Mouse (Mus musculus): ENCODE data around the gene Gm4131. TPM values are rescaled to one million over a fixed set of nuclear protein-coding genes. Genes with fewer than 3 reads are reported as not detected.
A peak's percentile ranks its signal among the peaks of the same experiment; 100 is the strongest.

Gm4131 gene
- total RNA-seq, 2 experiments from 2014 or later = not detected

DNA sequence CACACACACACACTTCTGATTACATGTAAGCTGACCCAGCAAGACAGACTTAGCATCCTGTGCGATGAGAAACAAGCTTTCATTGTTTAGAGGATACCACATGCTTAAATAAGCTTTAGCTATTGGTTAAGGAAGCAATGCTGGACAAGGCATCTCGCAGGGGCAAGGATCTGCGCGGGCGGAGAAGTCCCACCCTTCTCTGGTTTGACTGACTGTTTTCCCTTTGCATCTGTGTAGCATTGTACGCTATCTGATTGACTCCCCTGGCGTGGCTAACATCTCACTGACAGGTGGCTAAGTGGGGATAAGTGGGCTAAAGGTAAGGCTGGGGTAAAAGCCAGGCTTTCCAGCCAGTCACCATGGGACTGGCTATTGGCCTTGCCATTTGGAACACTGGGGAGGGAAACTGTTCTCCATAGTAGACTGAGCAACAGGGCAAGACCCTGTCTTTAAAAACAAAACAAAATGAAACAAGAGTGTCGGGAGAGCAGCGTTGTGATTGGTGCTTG is 110.4 kb downstream of the Gm4131 start, which contains the start of gene Gucy1b2:
TSS of gene Gucy1b2 (minus strand) at position 51 of the 509 bp plus-strand sequence.
- DNase-seq = no peak

DNA sequence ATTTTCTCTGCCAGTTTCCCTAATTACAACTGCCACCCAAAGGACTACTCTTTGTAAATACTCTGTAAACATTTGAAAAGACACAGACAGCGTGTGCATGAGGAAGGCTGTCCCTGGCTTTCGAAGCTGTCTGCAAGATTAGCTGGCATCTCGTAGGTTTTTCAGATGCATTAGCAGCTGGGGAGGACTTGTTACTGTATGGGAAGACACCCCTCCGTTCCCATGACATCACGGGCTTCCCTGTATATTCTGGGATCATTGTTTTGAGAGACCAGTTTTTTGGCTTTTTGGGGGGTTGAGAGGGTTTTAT is 111.2 kb downstream of the Gm4131 start:
- no peak for DNase-seq

DNA sequence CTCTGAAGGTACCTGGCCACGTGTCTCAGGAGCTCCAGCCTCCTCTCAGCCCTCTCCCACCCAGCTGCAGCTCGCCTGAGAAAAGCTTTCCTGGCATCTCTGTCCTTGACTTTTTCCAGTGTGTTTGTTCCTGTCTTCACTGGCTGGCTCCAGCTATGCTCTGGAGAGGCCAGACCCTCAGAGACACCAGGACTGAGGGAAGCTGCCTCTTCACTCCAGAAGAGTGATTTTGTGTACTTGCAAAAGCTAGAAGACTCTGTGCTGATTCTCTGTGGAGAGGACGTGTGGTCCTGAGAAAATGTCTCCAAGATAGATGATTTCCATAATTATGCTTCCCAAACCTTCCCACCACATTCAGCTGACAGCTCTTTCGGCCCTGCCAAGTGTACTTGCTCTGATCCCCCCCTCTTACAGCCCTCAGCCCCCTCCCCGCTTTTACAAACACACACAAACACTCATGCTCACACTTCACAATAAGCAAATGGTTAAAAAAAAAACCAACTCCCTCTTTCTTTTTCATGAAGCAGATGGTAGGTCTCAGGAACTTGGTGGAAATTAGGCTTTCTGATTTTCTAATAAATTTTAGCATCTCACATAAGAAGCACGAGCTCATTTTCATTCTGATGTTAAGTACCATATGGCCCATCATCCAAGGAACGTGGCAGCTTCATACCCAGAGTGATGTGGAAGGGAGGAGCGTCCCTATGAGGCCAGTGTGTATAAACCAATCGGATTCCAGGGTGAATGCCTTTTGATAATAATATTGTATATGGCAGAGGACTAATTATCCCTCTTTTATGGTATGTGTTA is 111.8 kb downstream of the Gm4131 start:
- peak; percentile 14 for DNase-seq

DNA sequence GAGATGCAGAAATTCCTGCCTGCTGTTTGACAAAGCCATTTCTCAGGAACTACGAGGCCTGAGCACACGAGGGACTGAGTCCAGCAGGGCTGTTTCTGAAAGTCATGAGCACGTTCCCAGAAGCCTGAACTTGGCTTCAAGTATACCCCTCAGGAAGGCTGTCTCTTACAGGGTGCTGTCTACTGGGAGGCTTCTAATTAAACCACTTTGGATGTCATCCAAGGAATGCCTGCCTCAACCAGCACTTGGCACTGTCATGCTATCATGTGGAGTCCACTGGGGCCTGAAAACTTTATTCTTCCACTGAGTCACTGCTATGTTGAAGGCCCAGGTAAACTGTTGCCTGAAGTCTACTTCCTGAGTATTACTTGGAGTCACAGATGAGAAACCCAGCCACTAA is 112.6 kb downstream of the Gm4131 start:
- DNase-seq = no peak

DNA sequence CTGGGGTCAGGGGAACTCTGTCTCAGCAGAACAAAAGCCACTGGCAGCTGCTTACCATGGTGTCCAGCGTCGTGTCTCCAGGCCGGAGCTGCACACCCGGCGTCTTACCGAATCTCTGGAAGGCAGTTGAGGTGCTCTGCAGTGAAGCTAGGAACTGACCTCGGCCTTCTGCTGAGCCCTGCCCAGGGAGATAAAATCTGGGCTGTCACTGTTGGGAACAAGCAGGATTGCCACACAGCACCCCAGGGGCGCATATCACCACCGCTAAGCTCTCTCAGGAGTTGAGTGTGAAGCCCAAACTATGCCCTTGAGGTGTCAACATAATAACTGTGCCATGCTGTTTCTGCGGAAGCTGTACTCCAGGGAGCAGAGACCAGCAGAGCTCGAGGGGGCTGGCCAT is 113.4 kb downstream of the Gm4131 start:
- peak; percentile 51 for DNase-seq

DNA sequence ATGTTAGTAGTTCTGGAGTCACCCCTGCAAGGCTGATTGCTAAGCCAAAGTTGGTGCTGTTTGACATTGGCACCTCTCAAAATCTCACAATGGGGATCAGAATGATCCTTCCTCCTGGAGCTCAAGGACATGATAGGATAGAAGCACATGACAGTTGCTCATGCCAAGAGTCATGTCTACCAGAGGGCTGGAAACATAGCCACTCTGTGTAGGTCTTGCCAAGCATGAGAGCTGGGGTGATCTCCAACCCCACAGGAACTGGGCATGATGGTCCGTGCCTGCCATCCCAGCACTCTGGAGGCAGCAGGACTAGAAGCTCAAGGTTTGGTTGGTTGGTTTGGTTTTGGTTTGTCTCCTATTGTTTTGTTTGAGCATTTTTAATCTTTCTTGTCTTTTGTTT is 116.0 kb downstream of the Gm4131 start:
- DNase-seq = no peak

DNA sequence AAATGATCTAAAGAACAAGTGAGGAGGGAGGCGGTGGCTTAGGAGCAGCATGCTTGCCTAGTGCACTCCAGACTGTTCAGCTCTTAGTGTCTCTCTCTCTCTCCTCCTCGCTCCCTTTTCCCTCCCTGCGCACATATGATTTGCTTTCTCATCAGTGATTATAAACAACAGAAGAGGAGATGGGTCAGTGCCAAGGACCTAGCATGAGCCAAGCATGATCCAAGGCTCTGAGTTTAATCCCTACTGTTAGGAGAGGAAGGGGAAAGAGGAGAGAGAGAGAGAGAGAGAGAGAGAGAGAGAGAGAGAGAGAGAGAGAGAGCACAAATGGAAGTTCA is 119.5 kb downstream of the Gm4131 start:
- DNase-seq = no peak

DNA sequence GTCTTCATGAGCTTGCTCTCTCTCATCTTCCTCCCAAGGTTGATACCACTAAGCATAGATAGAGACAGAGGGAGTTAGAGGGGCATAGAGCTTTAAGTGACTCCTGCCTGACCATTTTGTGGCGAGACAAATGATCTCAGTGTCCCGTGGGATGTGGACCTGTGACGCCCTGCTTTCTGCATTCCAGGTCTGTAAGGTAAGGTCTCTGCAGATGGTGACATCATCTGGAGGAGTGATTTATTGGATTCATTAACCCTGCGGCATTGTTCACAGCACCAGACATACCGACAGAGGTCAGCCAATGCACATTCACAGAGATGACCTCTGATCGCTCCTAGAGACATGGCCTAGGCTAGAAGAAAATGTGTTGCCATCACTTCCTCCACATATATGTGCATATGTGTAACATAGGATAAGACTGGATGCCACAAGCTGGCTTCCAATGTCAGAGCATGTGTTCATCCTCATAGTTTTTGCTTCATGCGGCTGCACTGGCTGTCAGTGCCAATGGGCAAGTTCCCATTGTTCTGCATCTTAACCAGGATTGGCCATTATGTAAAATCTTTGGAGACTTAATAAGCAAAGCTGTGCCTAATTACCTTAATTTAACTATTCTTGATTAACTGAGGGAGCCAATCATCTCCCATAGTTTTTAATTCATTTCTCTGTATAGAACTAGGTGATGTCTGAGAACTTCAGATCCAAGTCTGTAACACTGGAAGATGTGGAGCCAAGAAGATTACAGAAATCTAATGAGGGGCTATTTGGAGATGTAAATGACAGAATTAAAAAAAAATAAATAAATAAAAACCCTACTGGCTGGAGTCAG is 120.1 kb downstream of the Gm4131 start:
- no peak for DNase-seq

DNA sequence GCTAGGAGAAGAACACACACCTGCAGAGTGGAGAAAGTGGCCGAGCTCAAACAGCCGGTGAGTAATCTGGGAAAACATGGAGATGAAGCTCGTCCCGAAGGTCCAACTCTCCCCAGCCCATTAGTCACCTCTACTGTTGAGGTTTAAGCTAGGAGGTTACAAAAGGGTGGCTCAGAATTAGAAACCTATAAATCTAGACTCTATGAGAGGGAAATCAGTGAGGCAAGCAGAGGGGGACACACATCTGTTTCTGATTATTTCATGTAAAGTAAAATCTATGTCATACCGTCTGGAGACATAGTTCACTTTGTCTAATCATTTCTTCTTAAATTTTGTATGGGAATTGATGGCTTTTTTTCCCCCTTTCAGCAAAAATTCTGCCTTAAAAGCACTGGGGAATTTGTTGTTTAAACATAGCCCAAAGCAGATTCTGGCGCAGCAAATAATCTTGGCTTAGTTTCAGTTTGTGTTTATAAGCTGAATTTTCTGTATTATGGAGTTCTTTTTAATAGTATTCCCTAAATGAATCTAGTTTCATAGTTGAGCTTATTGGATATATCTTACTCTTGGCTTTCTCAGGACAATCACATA is 122.8 kb downstream of the Gm4131 start:
- DNase-seq = no peak

DNA sequence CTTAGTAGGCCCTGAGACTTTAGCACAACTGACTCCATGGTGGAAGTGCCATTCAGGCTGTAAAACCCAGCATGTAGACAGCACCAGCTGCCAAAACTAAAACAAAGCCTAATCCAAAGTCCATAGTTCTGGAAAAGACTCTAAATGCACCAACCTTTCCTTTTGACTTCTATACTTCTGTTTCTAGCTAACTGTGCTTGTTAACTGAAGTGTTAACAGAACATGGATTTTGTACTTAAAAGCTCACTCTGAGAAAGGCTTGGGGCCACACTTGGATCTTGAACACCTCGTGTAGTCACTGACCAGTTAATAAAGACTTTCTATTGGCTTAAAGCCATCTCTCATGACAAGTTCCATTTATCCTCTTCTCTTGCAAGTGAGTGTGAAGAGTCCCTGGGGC is 123.8 kb downstream of the Gm4131 start:
- no peak for DNase-seq

DNA sequence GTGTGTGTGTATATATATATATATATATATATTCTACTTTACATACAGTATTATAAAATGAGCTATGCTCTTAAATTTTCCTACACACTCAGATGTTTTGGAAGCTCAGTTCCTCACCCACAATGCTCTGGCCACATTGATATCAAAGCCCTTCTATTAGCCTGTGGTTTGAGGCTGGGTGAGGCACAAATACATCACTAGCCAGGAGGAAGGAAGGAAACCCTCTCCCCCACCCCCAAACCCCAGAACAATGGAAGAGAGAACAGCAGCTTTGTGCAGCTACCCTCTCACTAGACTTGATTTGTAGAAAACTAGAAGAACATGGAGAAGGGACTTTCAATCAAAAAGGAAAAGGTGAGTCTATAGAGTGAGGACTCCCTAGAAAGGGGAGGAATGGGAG is 126.7 kb downstream of the Gm4131 start:
- DNase-seq = no peak

DNA sequence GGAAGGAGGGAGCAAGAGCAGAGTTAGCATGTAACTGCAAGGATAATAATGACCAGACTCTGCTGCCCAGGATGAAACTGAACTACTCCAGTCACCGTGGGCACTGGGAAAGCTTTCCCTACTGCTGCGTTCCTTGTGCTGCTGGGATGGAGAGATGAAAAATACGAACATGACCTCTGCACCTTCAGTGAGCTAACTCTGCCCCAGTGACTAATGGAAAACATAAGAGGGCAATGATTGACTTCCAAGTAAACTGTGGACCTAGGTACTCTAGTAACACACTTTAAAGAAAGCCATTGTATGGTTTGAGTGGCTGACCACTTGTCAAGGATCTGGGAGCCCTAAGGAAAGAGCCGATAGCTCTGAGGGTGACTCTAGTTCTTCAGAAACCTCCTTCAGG is 128.5 kb downstream of the Gm4131 start:
- no peak for DNase-seq

DNA sequence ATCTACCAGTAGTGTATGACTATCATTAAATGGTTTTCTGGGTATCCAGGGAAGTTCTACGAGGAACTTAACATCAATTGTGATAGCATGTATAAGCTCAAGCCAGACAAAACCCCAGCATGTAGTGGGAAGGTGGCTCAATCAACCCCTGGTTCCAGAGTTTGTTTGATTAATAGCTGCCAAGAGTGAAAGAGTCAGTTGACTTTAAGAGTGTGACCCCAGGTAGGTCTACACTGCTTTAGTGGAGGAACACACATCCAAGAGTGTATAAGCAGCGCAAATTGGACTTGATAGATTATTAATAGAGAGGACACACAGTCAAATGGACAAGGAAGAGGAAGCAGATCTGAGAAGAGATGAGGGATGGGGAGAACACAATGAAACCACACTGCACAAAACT is 128.9 kb downstream of the Gm4131 start:
- DNase-seq = no peak

DNA sequence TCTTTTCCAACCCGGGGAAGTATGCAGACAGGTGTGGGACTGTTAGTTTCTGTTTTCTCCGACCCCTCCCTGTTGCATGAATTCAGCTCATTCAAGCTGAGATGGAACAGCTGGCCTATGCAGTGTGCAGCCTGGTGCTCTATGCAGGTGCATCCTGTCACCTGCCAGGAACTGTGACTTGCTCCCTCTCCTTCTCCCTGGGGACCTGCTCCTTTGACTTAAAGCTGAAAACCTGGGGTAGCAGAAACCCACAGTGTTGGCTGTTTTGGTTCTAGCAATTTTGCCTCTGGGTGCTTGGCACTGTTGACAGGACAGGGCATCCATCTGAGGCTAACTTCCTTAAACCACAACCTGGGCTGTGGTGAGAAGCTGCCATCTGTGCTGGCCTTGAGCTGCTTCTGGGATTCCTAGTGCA is 141.4 kb downstream of the Gm4131 start:
- DNase-seq = no peak

DNA sequence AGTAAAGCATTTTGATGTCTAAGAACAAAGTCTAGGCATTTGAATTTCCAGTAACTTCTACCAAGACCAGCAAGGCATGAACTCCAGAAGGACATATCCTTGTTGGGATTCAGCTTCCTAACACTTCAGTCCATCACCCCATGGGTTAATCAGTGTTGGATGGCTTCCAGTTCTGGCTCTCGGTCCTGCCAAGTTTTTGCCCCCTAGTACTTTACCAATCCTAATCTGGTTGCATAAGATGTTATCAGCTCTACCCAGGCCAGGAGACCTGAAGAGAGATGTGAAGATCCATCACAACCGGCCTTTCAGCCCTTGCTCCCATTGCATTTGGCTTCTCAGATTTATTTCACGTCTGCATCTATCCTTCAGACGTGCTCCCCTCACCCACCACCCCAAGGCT is 144.5 kb downstream of the Gm4131 start:
- DNase-seq = no peak

DNA sequence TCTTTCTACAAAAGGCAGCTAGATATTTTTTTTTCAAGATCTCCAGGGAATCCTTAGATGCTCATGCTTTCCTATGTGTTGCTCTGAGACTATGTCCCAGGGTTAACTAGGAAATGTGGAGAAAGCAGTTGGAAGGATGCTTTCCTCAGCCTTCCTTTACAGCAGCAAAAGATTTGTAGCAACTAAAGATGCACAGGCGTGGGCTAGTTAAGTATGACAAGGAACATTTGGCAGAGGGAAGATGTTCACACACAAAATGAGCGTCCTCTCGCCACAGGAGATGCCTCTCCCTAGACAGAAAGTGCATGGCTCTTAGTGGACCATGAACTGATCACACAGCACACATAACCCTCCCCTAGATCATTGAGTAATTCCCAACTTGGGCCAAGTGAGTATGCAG is 149.2 kb downstream of the Gm4131 start:
- DNase-seq = no peak

DNA sequence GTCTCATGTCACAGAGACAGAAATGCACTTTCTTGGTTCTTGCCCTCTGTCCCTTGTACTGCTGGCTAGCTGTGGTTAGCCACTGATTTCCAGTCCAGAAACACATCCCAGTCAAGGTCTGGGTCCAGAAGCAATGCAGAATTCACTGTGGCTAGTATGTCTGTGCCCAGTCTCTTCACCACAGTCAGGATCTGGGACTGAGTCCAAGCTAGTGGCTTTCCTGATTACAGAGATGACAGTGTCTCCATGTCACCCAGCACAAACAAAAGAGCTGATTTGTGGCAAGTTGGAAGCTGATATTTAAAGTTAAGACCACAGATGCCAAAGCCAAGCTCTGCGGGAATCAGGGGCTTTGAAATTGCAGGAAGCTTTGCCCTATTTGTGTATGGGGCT is 150.0 kb downstream of the Gm4131 start:
- peak; percentile 28 for DNase-seq

DNA sequence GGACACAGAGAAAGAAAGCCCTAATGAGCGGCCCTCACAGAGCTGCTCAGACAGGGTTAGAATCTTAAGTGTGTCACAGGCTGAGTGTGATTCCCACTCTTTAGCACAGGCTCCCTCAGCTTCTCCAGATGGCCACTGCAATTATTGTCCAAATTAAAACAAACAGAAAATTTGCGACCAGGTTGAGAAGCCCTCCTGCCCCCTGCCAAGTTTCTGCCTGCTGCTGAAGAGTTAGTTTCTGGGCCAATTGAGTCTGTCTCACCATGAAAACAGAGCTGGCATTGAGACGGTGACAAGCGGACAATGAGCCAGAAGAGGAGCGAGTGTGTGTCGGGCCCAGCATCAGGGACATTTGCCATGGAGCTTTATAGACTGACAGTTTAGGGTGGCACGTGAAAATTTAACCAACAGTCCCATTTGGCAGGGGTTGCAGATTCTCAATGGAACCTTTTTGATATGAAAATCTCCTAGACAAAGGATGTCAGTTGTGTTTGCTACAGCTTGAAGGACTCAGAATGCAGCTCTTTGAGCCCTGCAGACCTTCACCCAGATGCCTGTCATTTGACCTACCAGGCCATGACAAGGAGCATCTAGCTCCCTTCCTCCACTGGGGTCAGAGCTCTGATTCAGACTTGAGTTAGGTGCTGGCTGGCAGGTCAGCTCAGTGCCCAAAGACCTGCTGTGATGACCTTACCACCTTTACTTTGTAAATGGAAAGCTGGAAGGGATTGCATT is 150.5 kb downstream of the Gm4131 start:
- DNase-seq = no peak
